Mouse (Mus musculus): ENCODE results near the gene Dyx1c1. TPM values are rescaled to one million over a fixed set of nuclear protein-coding genes. Genes with fewer than 3 reads are reported as not detected.

The Dyx1c1 gene
- total RNA-seq, 2 experiments from 2014 or later: 0.62 to 1.4 TPM

- DNase-seq (ENCODE audit: low spot score in 2 of 2): no peak
- intact Hi-C loops (cut with DNase I): loop anchor here (2.0 to 5.0 kb wide), 2 partner anchors 72 to 121 kb away; partner anchors contain the start of genes Pigb and Rab27a
Observed at GRCm38 (mm10) chr9:72969874-72970273, 11.3 kb downstream of the Dyx1c1 start.

GRCm38 (mm10) chr9:72972435-72972834 is 13.8 kb downstream of the Dyx1c1 start:
- DNase-seq (ENCODE audit: low spot score in 2 of 2): no peak
- intact Hi-C loops (cut with DNase I): loop anchor here (1.0 kb wide), 1 partner anchor 12 kb away; no protein-coding TSS in a partner anchor

- DNase-seq (ENCODE audit: low spot score in 2 of 2): no peak
- intact Hi-C loops (cut with DNase I): loop anchor here (1.0 kb wide), 1 partner anchor 11 kb away; no protein-coding TSS in a partner anchor
Observed at GRCm38 (mm10) chr9:72972984-72973383, 14.4 kb downstream of the Dyx1c1 start.

GRCm38 (mm10) chr9:72974734-72975133 is 16.1 kb downstream of the Dyx1c1 start:
- intact Hi-C loops (cut with DNase I): no loop called here
- DNase-seq (ENCODE audit: low spot score in 2 of 2): no peak

GRCm38 (mm10) chr9:72975242-72975641 is 16.7 kb downstream of the Dyx1c1 start:
- no peak for DNase-seq (ENCODE audit: low spot score in 2 of 2)
- intact Hi-C loops (cut with DNase I): no loop called here

GRCm38 (mm10) chr9:72983066-72983465 is 24.5 kb downstream of the Dyx1c1 start:
- DNase-seq (ENCODE audit: low spot score in 2 of 2): no peak
- intact Hi-C loops (cut with DNase I): no loop called here

GRCm38 (mm10) chr9:72985250-72986220 is 26.9 kb downstream of the Dyx1c1 start, which contains the start of the genes Ccpg1os and Ccpg1:
Ccpg1os (minus strand) TSS chr9:72985382.
Ccpg1 (plus strand) TSS chr9:72985429.
- intact Hi-C loops (cut with DNase I): no loop called here
- peak; percentile 98 to 99 for DNase-seq (ENCODE audit: low spot score in 2 of 2)

- intact Hi-C loops (cut with DNase I): no loop called here
- no peak for DNase-seq (ENCODE audit: low spot score in 2 of 2)
Observed at GRCm38 (mm10) chr9:72987703-72988102, 29.1 kb downstream of the Dyx1c1 start.

GRCm38 (mm10) chr9:72988706-72989105 is 30.1 kb downstream of the Dyx1c1 start:
- DNase-seq (ENCODE audit: low spot score in 2 of 2): no peak
- intact Hi-C loops (cut with DNase I): no loop called here

GRCm38 (mm10) chr9:72991420-72991819 is 32.8 kb downstream of the Dyx1c1 start:
- intact Hi-C loops (cut with DNase I): no loop called here
- no peak for DNase-seq (ENCODE audit: low spot score in 2 of 2)

GRCm38 (mm10) chr9:72992576-72992975 is 34.0 kb downstream of the Dyx1c1 start:
- intact Hi-C loops (cut with DNase I): no loop called here

GRCm38 (mm10) chr9:72996167-72996566 is 37.6 kb downstream of the Dyx1c1 start:
- intact Hi-C loops (cut with DNase I): no loop called here
- no peak for DNase-seq (ENCODE audit: low spot score in 2 of 2)

More at GRCm38 (mm10) chr9:72992576-72992975, 34.0 kb downstream of the Dyx1c1 start:
- DNase-seq (ENCODE audit: low spot score in 2 of 2): no peak

- DNase-seq (ENCODE audit: low spot score in 2 of 2): no peak
- intact Hi-C loops (cut with DNase I): no loop called here
Observed at GRCm38 (mm10) chr9:72996806-72997205, 38.2 kb downstream of the Dyx1c1 start.

- no peak for DNase-seq (ENCODE audit: low spot score in 2 of 2)
- intact Hi-C loops (cut with DNase I): no loop called here
Observed at GRCm38 (mm10) chr9:73000487-73000886, 41.9 kb downstream of the Dyx1c1 start.

- DNase-seq (ENCODE audit: low spot score in 2 of 2): no peak
- intact Hi-C loops (cut with DNase I): no loop called here
Observed at GRCm38 (mm10) chr9:73001314-73002011, 42.9 kb downstream of the Dyx1c1 start.

- no peak for DNase-seq (ENCODE audit: low spot score in 2 of 2)
- intact Hi-C loops (cut with DNase I): no loop called here
Observed at GRCm38 (mm10) chr9:73002177-73002576, 43.6 kb downstream of the Dyx1c1 start.

GRCm38 (mm10) chr9:73004076-73004475 is 45.5 kb downstream of the Dyx1c1 start:
- intact Hi-C loops (cut with DNase I): no loop called here
- no peak for DNase-seq (ENCODE audit: low spot score in 2 of 2)

GRCm38 (mm10) chr9:73005106-73005505 is 46.5 kb downstream of the Dyx1c1 start:
- no peak for DNase-seq (ENCODE audit: low spot score in 2 of 2)
- intact Hi-C loops (cut with DNase I): no loop called here

GRCm38 (mm10) chr9:73006175-73006574 is 47.6 kb downstream of the Dyx1c1 start:
- DNase-seq (ENCODE audit: low spot score in 2 of 2): no peak
- intact Hi-C loops (cut with DNase I): no loop called here

GRCm38 (mm10) chr9:73008384-73008783 is 49.8 kb downstream of the Dyx1c1 start:
- DNase-seq (ENCODE audit: low spot score in 2 of 2): no peak
- intact Hi-C loops (cut with DNase I): no loop called here
